Mouse (Mus musculus) embryonic fibroblast, embryonic 13.5 days (primary cell): ENCODE measurements around the gene Dtnb.

Experiments
- CTCF ChIP-seq: IDR thresholded peaks from 2 replicates; pipeline ENCODE4 v1.5.1; 2011; ENCODE audit warnings: mild to moderate bottlenecking, control low read depth, low read length, moderate library complexity, borderline replicate concordance; ENCODE audit not compliant: insufficient read depth
- POLR2A ChIP-seq: IDR thresholded peaks from 2 replicates; pipeline ENCODE4 v1.6.1; 2011; ENCODE audit warnings: low read depth, mild to moderate bottlenecking, control low read depth, low read length, moderate library complexity

DNA sequence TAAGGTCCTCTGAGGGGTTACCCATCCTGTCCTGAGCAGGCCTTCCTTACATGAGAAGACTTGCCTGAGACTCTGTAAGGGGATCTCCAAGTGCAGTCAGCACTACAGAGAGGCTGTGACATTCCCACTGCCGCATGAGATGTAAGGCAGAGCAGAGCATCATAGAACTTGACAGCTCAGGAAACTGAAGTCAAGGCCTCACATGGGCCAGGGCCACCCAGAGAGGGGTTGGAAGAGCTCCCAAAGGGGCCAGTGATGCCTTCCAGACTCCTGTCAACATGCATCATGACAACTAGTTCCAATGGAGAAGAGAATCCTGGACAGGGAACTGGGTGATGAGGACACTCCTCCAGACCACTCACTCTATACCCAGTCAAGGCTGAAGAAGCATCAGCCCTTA is 215.4 kb downstream of the Dtnb start:
- no peak for TF ChIP-seq POLR2A
- no peak for TF ChIP-seq CTCF
